8 mouse cellular contexts compared by ENCODE assay signal in the genomic region with DNA sequence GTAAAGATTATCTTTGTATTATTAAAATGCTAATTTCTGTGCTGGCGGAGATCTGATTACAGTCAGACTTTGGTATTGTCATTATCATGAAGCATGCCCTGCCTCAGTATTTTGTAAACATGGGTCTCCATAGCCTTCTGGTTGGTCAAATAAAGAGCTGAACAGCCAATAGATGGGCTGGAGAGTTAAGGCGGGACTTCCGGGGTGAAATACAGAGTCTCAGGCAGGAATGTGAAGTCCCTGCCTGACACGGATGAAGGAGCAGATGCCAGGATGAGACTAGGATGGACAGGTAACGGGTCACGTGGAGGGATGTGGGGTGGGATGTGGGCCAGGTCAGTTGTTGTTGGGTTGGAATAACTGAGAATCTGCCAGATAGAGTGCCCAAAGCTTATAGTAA. TPM values are rescaled to one million over a fixed set of nuclear protein-coding genes. Genes with fewer than 3 reads are reported as not detected.
A peak's percentile ranks its signal among the peaks of the same experiment; 100 is the strongest.
DNase-seq lines count a peak whose midpoint lies in the region; ATAC-seq and TF ChIP-seq lines count a peak whose summit lies in the region.

Atg4b (plus strand) TSS at position 211 of the 400 bp plus-strand sequence.

- H3K27me3 ChIP-seq in liver, adult 2 months (ENCODE audit: control insufficient read depth, insufficient read depth, low read length) = no peaks in the 10 kb centered on the region
- H3K27me3 ChIP-seq in intestine, postnatal 0 days (replicated peaks; ENCODE audit: control insufficient read depth, insufficient read depth, low read length) = no peaks in the 10 kb centered on the region
- no peaks in the 10 kb centered on the region for H3K27me3 ChIP-seq in midbrain, embryonic 11.5 days (ENCODE audit: control insufficient read depth, insufficient read depth, low read length)

- TF ChIP-seq POLR2A in liver, adult 2 months (IDR thresholded peaks at IDR 0.05; ENCODE audit: extremely low read depth, insufficient read depth, low read length) = no peak
- no peak for TF ChIP-seq POLR2A in bone marrow, adult 2 months (IDR thresholded peaks at IDR 0.05; ENCODE audit: borderline replicate concordance, control insufficient read depth, low read depth, low read length)

- H3K4me2 ChIP-seq in intestine, postnatal 0 days (replicated peaks; ENCODE audit: low read depth) = no peak within 1 kb of the TSS
- no peak within 1 kb of the TSS for H3K4me2 ChIP-seq in midbrain, embryonic 11.5 days

- DNase-seq in liver, adult 2 months (ENCODE audit: extremely low read depth, low read depth, low spot score) = no peak
- no peak for DNase-seq in liver
- no peak for DNase-seq in gastrocnemius, postnatal 4 days (ENCODE audit: low spot score in 2 of 2)
- DNase-seq in midbrain, embryonic 11.5 days (ENCODE audit: low spot score, missing footprints) = peak; percentile 62
- DNase-seq in embryo, embryonic 10 days (ENCODE audit: low spot score) = no peak
- DNase-seq in cerebellum, postnatal 10 days = no peak

- H3K4me3 ChIP-seq in liver, adult 2 months (ENCODE audit: insufficient read depth, low read depth, low read length) = no peak within 1 kb of the TSS
- H3K4me3 ChIP-seq in bone marrow, adult 2 months (replicated peaks; ENCODE audit: control insufficient read depth, low read depth, low read length) = no peak within 1 kb of the TSS
- H3K4me3 ChIP-seq in intestine, postnatal 0 days (ENCODE audit: low read depth, low read length) = no peak within 1 kb of the TSS
- H3K4me3 ChIP-seq in midbrain, embryonic 11.5 days (ENCODE audit: low read depth, low read length) = no peak within 1 kb of the TSS

- peaks cover 13% of the 10 kb centered on the region for H3K79me2 ChIP-seq in liver, adult 2 months (ENCODE audit: control insufficient read depth, insufficient read depth, low read length)

- ATAC-seq in intestine, postnatal 0 days = no peak
- ATAC-seq in midbrain, embryonic 11.5 days (ENCODE audit: low FRiP score) = no peak

- no peak for TF ChIP-seq CTCF in liver, adult 2 months (IDR thresholded peaks at IDR 0.05; ENCODE audit: low read depth, low read length)
- TF ChIP-seq CTCF in bone marrow, adult 2 months (IDR thresholded peaks at IDR 0.05; ENCODE audit: control insufficient read depth, insufficient read depth, low read length) = no peak
- TF ChIP-seq CTCF in intestine, postnatal 0 days (IDR thresholded peaks at IDR 0.05; ENCODE audit: low read depth) = no peak

- no peak within 1 kb of the TSS for H3K9ac ChIP-seq in liver, adult 2 months (ENCODE audit: low read depth, low read length)
- no peak within 1 kb of the TSS for H3K9ac ChIP-seq in intestine, postnatal 0 days (ENCODE audit: low read depth, low read length)
- H3K9ac ChIP-seq in midbrain, embryonic 11.5 days (ENCODE audit: low read length) = no peak within 1 kb of the TSS

- no peak within 1 kb of the TSS for H3K27ac ChIP-seq in liver, adult 2 months (replicated peaks; ENCODE audit: insufficient read depth, low read depth, low read length)
- no peak within 1 kb of the TSS for H3K27ac ChIP-seq in bone marrow, adult 2 months (ENCODE audit: control insufficient read depth, insufficient read depth, low read depth, low read length, poor library complexity)
- H3K27ac ChIP-seq in intestine, postnatal 0 days (ENCODE audit: low read depth, low read length) = 0 out of 2 replicates have a peak within 1 kb of the TSS, but pooled peaks have one; percentile 57
- no peak within 1 kb of the TSS for H3K27ac ChIP-seq in midbrain, embryonic 11.5 days (ENCODE audit: low read depth, low read length)

- H3K4me1 ChIP-seq in liver, adult 2 months (ENCODE audit: control insufficient read depth, insufficient read depth, low read length) = peaks cover 12% of the 10 kb centered on the region
- H3K4me1 ChIP-seq in bone marrow, adult 2 months (ENCODE audit: control insufficient read depth, insufficient read depth, low read length) = peaks cover 1% of the 10 kb centered on the region
- H3K4me1 ChIP-seq in intestine, postnatal 0 days (replicated peaks; ENCODE audit: control insufficient read depth, insufficient read depth, low read length) = peaks cover 9% of the 10 kb centered on the region; the same call in 1 of the 2 replicates
- H3K4me1 ChIP-seq in midbrain, embryonic 11.5 days (ENCODE audit: control insufficient read depth, insufficient read depth, low read length) = peaks cover 12% of the 10 kb centered on the region

- WGBS in liver, adult 2 months = 91% methylated on average over 6 of the region's 6 CpGs
- WGBS in bone marrow, adult 2 months = 89% methylated on average over 6 of the region's 6 CpGs
- WGBS in intestine, postnatal 0 days = 77% methylated on average over 6 of the region's 6 CpGs
- WGBS in midbrain, embryonic 11.5 days = 78% methylated on average over 6 of the region's 6 CpGs

- H3K36me3 ChIP-seq in liver, adult 2 months (ENCODE audit: control insufficient read depth, insufficient read depth, low read length) = no peaks in the 10 kb centered on the region
- H3K36me3 ChIP-seq in intestine, postnatal 0 days (ENCODE audit: control insufficient read depth, insufficient read depth) = peaks cover 14% of the 10 kb centered on the region
- H3K36me3 ChIP-seq in midbrain, embryonic 11.5 days (ENCODE audit: control insufficient read depth, insufficient read depth, low read length) = peaks cover 8% of the 10 kb centered on the region

- no peaks in the 10 kb centered on the region for H3K9me3 ChIP-seq in intestine, postnatal 0 days (ENCODE audit: control insufficient read depth)
- H3K9me3 ChIP-seq in midbrain, embryonic 11.5 days (ENCODE audit: control insufficient read depth, low read length) = no peaks in the 10 kb centered on the region

RNA-seq across cellular contexts. Expression of gene Atg4b, which starts in this region (rescaled TPM):
- total RNA-seq in liver, adult 2 months (2014; rRNA removed) = 18.7 and 20.0 TPM in 2 replicates
- polyA plus RNA-seq in liver, adult 2 months (2012; rRNA removed) = 27.8 and 29.1 TPM in 2 replicates
- 42.7 and 56.8 TPM in 2 replicates for polyA plus RNA-seq in bone marrow, adult 2 months (2011; ENCODE audit: insufficient read depth, insufficient read length, low replicate concordance, missing spikeins)
- total RNA-seq in gastrocnemius, postnatal 4 days (2021) = 10 to 100 TPM; 41.7 to 46.7 TPM
- polyA plus RNA-seq in intestine, postnatal 0 days (2015; fragmentation: Nextera tagmentation; extraction: Ambion mirVana) = 66.7 and 66.9 TPM in 2 replicates
- polyA plus RNA-seq in midbrain, embryonic 11.5 days (2014; fragmentation: Nextera tagmentation; extraction: Ambion mirVana) = 94.2 and 103 TPM in 2 replicates
